Mouse (Mus musculus): ENCODE data around the gene Msantd4. TPM values are rescaled to one million over a fixed set of nuclear protein-coding genes. Genes with fewer than 3 reads are reported as not detected.
"Not testable (repeated sequence)": the region's sequence is repeated elsewhere in the genome, so short reads cannot be mapped to it uniquely, and the experiment has no call there.

Gene Msantd4
- total RNA-seq (2015; ENCODE audit: low replicate concordance), result 5.0 and 9.0 TPM in 2 replicates
- 5.4 and 6.9 TPM in 2 replicates for total RNA-seq (2017; ENCODE audit: low replicate concordance)

GRCm38 (mm10) chr9:4375828-4376639 lies at the start of gene Msantd4:
Gene Msantd4 (plus strand): TSS chr9:4376562.
- peak; percentile 97 for ATAC-seq (replicated peaks; ENCODE audit: low FRiP score, poor library complexity, severe bottlenecking)

- ATAC-seq (replicated peaks; ENCODE audit: low FRiP score, poor library complexity, severe bottlenecking), result no peak
Observed at GRCm38 (mm10) chr9:4353163-4353562, 23.2 kb upstream of the Msantd4 start.

GRCm38 (mm10) chr9:4376640-4377120 lies 318 bp downstream of the Msantd4 start:
- ATAC-seq (replicated peaks; ENCODE audit: low FRiP score, poor library complexity, severe bottlenecking), result peak; percentile 16; the same call in 1 of the 2 replicates

GRCm38 (mm10) chr9:4400801-4401200 lies 24.4 kb downstream of the Msantd4 start:
- not testable (repeated sequence) for ATAC-seq (replicated peaks; ENCODE audit: low FRiP score, poor library complexity, severe bottlenecking)

Other genes with a start within 250 kb of the Msantd4 start
- 24.9 and 28.5 TPM in 2 replicates for gene Aasdhppt, start 67.1 kb upstream of the Msantd4 start, total RNA-seq (2015; ENCODE audit: low replicate concordance)
- gene Aasdhppt, start 67.1 kb upstream of the Msantd4 start, total RNA-seq (2017; ENCODE audit: low replicate concordance), result 4.2 and 5.8 TPM in 2 replicates
- 0.36 and 2.5 TPM in 2 replicates for gene Kbtbd3, start 66.7 kb upstream of the Msantd4 start, total RNA-seq (2015; ENCODE audit: low replicate concordance)
- 0.13 and 3.7 TPM in 2 replicates for gene Kbtbd3, start 66.7 kb upstream of the Msantd4 start, total RNA-seq (2017; ENCODE audit: low replicate concordance)